Mouse (Mus musculus): ENCODE results near the gene Cuedc1. TPM values are rescaled to one million over a fixed set of nuclear protein-coding genes. Genes with fewer than 3 reads are reported as not detected.

The Cuedc1 gene
- total and polyA plus RNA-seq, 2 experiments from 2014 or later: 37.5 to 38.8 TPM

DNA sequence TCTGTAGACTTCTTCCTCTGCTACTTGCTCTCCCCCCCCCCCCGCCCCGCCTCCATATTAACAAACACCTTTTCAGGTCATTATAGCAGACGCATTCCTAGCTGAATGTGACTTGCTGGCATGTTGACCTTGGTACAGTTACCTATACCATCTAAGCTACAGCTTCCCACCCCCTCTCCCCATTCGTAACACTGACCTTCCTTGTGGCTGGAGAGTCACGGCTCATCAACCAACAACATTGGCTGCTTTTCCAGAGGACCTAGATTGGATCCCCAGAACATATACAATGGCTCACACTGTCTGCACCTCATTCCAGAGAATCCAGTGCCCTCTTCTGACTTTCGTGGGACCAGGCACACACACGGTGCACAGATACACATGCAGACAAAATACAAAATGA lies 27.6 kb downstream of the Cuedc1 start:
- H3K4me3 ChIP-seq (ENCODE audit: low read depth, low read length): no peak overlapping the region
- DNase-seq (ENCODE audit: low spot score) (no peak), ATAC-seq (ENCODE audit: low FRiP score) (no peak)
- H3K9me3 ChIP-seq (ENCODE audit: low read length): no peaks in the 10 kb centered on the region
- H3K9ac ChIP-seq (replicated peaks; ENCODE audit: low read length, poor library complexity, severe bottlenecking): no peak overlapping the region
- H3K36me3 ChIP-seq (ENCODE audit: insufficient read depth, low read length): no peaks in the 10 kb centered on the region
- H3K27ac ChIP-seq (ENCODE audit: low read depth, low read length): no peak overlapping the region
- H3K4me1 ChIP-seq (ENCODE audit: insufficient read depth, low read length): 0 out of 2 replicates have a peak, but pooled peaks cover 2% of the 10 kb centered on the region
- H3K4me2 ChIP-seq (ENCODE audit: low read depth, low read length, poor library complexity, severe bottlenecking): no peak overlapping the region
- WGBS: 68% methylated on average over 6 of the region's 7 CpGs
- TF ChIP-seq CTCF (IDR thresholded peaks at IDR 0.05): no peak
- H3K27me3 ChIP-seq (ENCODE audit: insufficient read depth, low read length): no peaks in the 10 kb centered on the region

- DNase-seq (ENCODE audit: low spot score): peak; percentile 78
- H3K4me3 ChIP-seq (ENCODE audit: low read depth, low read length): no peak overlapping the region
- H3K9ac ChIP-seq (replicated peaks; ENCODE audit: low read length, poor library complexity, severe bottlenecking): no peak overlapping the region
- H3K27ac ChIP-seq (ENCODE audit: low read depth, low read length): 0 out of 2 replicates have a peak overlapping the region, but pooled peaks have one; percentile 47
- no peaks in the 10 kb centered on the region for H3K9me3 ChIP-seq (ENCODE audit: low read length)
- H3K27me3 ChIP-seq (ENCODE audit: insufficient read depth, low read length): no peaks in the 10 kb centered on the region
- 0 out of 2 replicates have a peak, but pooled peaks cover 2% of the 10 kb centered on the region for H3K4me1 ChIP-seq (ENCODE audit: insufficient read depth, low read length)
- no peaks in the 10 kb centered on the region for H3K36me3 ChIP-seq (ENCODE audit: insufficient read depth, low read length)
- no peak overlapping the region for H3K4me2 ChIP-seq (ENCODE audit: low read depth, low read length, poor library complexity, severe bottlenecking)
- ATAC-seq (ENCODE audit: low FRiP score): peak; percentile 34; the same call in 1 of the 2 replicates
- TF ChIP-seq CTCF (IDR thresholded peaks at IDR 0.05): no peak
- WGBS: 32% methylated on average over 5 of the region's 5 CpGs
Observed at GRCm38 (mm10) chr11:88126306-88126793, 28.5 kb downstream of the Cuedc1 start.

- Histone ChIP-seq H3K4me1 (ENCODE audit: insufficient read depth, low read length) (no peaks in the 10 kb centered on the region), H3K9ac (replicated peaks; ENCODE audit: low read length, poor library complexity, severe bottlenecking) (no peak overlapping the region), H3K27me3 (ENCODE audit: insufficient read depth, low read length) (no peaks in the 10 kb centered on the region), H3K36me3 (ENCODE audit: insufficient read depth, low read length) (no peaks in the 10 kb centered on the region), H3K4me2 (ENCODE audit: low read depth, low read length, poor library complexity, severe bottlenecking) (no peak overlapping the region), H3K9me3 (ENCODE audit: low read length) (no peaks in the 10 kb centered on the region), H3K4me3 (ENCODE audit: low read depth, low read length) (no peak overlapping the region), H3K27ac (ENCODE audit: low read depth, low read length) (no peak overlapping the region)
- no peak for ATAC-seq (ENCODE audit: low FRiP score)
- TF ChIP-seq CTCF (IDR thresholded peaks at IDR 0.05): no peak
- no peak for DNase-seq (ENCODE audit: low spot score)
- WGBS: 90% methylated on average over 9 of the region's 9 CpGs
Observed at GRCm38 (mm10) chr11:88128461-88128860, 30.6 kb downstream of the Cuedc1 start.

DNA sequence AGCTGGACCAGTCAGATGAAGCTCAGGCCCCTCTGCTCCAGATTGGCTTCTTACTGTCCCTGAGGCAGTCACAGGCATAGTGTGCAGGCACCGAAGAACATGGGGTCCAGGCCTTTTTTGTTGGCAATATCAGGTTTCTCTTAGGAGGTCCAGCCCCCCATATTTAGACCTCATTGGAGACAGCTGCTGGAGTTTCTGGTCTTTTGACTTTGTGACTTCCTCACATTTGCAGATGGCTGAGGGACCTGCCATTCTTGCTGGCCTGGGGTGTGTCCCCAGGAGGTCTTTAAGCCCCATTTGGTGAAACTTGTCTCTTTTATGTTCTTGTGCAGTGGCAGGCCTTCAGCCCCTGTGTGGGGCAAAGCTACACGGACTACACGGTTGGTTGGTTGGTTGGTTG lies 31.4 kb downstream of the Cuedc1 start:
- Histone ChIP-seq H3K4me1 (ENCODE audit: insufficient read depth, low read length) (no peaks in the 10 kb centered on the region), H3K27me3 (ENCODE audit: insufficient read depth, low read length) (no peaks in the 10 kb centered on the region), H3K9ac (replicated peaks; ENCODE audit: low read length, poor library complexity, severe bottlenecking) (no peak overlapping the region), H3K9me3 (ENCODE audit: low read length) (no peaks in the 10 kb centered on the region), H3K4me3 (ENCODE audit: low read depth, low read length) (no peak overlapping the region), H3K36me3 (ENCODE audit: insufficient read depth, low read length) (no peaks in the 10 kb centered on the region), H3K4me2 (ENCODE audit: low read depth, low read length, poor library complexity, severe bottlenecking) (no peak overlapping the region), H3K27ac (ENCODE audit: low read depth, low read length) (no peak overlapping the region)
- DNase-seq (ENCODE audit: low spot score) (no peak), ATAC-seq (ENCODE audit: low FRiP score) (no peak)
- no peak for TF ChIP-seq CTCF (IDR thresholded peaks at IDR 0.05)
- 54% methylated on average over 3 of the region's 3 CpGs for WGBS

- no peak overlapping the region for H3K9ac ChIP-seq (replicated peaks; ENCODE audit: low read length, poor library complexity, severe bottlenecking)
- no peak overlapping the region for H3K4me2 ChIP-seq (ENCODE audit: low read depth, low read length, poor library complexity, severe bottlenecking)
- DNase-seq (ENCODE audit: low spot score): no peak
- no peak for TF ChIP-seq CTCF (IDR thresholded peaks at IDR 0.05)
- ATAC-seq (ENCODE audit: low FRiP score): no peak
- no peak overlapping the region for H3K27ac ChIP-seq (ENCODE audit: low read depth, low read length)
- no peak overlapping the region for H3K4me3 ChIP-seq (ENCODE audit: low read depth, low read length)
- no peaks in the 10 kb centered on the region for H3K36me3 ChIP-seq (ENCODE audit: insufficient read depth, low read length)
- no peaks in the 10 kb centered on the region for H3K9me3 ChIP-seq (ENCODE audit: low read length)
- WGBS: 96% methylated on average over 10 of the region's 10 CpGs
- no peaks in the 10 kb centered on the region for H3K4me1 ChIP-seq (ENCODE audit: insufficient read depth, low read length)
- H3K27me3 ChIP-seq (ENCODE audit: insufficient read depth, low read length): no peaks in the 10 kb centered on the region
Observed at GRCm38 (mm10) chr11:88129935-88130334, 32.1 kb downstream of the Cuedc1 start.

GRCm38 (mm10) chr11:88131847-88132246 lies 34.0 kb downstream of the Cuedc1 start:
- H3K9ac ChIP-seq (replicated peaks; ENCODE audit: low read length, poor library complexity, severe bottlenecking): no peak overlapping the region
- H3K4me1 ChIP-seq (ENCODE audit: insufficient read depth, low read length): no peaks in the 10 kb centered on the region
- H3K4me2 ChIP-seq (ENCODE audit: low read depth, low read length, poor library complexity, severe bottlenecking): no peak overlapping the region
- DNase-seq (ENCODE audit: low spot score): no peak
- no peak for TF ChIP-seq CTCF (IDR thresholded peaks at IDR 0.05)
- no peak for ATAC-seq (ENCODE audit: low FRiP score)
- no peaks in the 10 kb centered on the region for H3K27me3 ChIP-seq (ENCODE audit: insufficient read depth, low read length)
- H3K9me3 ChIP-seq (ENCODE audit: low read length): no peaks in the 10 kb centered on the region
- no peak overlapping the region for H3K4me3 ChIP-seq (ENCODE audit: low read depth, low read length)
- no peak overlapping the region for H3K27ac ChIP-seq (ENCODE audit: low read depth, low read length)
- WGBS: 70% methylated on average over 8 of the region's 8 CpGs
- no peaks in the 10 kb centered on the region for H3K36me3 ChIP-seq (ENCODE audit: insufficient read depth, low read length)

Data from midbrain, postnatal 0 days (tissue).